Mouse (Mus musculus) lung, postnatal 0 days (tissue): ENCODE results near the gene Dab2ip.

Experiments used
- CTCF ChIP-seq: IDR thresholded peaks from 2 replicates; pipeline ENCODE4 v1.5.1; 2016; ENCODE audit warnings: antibody characterized with exemption, mild to moderate bottlenecking
- EP300 ChIP-seq: IDR thresholded peaks from 2 replicates; pipeline ENCODE4 v1.6.1; 2016; ENCODE audit warnings: antibody characterized with exemption, mild to moderate bottlenecking, control low read depth

GRCm38 (mm10) chr2:35567694-35568149 is 9.7 kb downstream of the Dab2ip start:
- TF ChIP-seq CTCF (no peak), EP300 (no peak)
